Mouse (Mus musculus) heart, adult 10 weeks (tissue): Measurements from ENCODE around the gene Bcl7b. TPM values are rescaled to one million over a fixed set of nuclear protein-coding genes. Genes with fewer than 3 reads are reported as not detected.

Source experiments
- polyA plus RNA-seq: library from polyadenylated mRNA; stranded (reverse); fragments of 350-450 nt; fragmentation: Illumina TruSeq; extraction: RNeasy Lipid Tissue Mini Kit (QIAGEN cat#74804); gene quantifications from one replicate; pipeline ENCODE4 v1.2.3, GENCODE M21; 2014; ENCODE audit warnings: low read depth, low replicate concordance

The Bcl7b gene
- 37.5 TPM for polyA plus RNA-seq

DNA sequence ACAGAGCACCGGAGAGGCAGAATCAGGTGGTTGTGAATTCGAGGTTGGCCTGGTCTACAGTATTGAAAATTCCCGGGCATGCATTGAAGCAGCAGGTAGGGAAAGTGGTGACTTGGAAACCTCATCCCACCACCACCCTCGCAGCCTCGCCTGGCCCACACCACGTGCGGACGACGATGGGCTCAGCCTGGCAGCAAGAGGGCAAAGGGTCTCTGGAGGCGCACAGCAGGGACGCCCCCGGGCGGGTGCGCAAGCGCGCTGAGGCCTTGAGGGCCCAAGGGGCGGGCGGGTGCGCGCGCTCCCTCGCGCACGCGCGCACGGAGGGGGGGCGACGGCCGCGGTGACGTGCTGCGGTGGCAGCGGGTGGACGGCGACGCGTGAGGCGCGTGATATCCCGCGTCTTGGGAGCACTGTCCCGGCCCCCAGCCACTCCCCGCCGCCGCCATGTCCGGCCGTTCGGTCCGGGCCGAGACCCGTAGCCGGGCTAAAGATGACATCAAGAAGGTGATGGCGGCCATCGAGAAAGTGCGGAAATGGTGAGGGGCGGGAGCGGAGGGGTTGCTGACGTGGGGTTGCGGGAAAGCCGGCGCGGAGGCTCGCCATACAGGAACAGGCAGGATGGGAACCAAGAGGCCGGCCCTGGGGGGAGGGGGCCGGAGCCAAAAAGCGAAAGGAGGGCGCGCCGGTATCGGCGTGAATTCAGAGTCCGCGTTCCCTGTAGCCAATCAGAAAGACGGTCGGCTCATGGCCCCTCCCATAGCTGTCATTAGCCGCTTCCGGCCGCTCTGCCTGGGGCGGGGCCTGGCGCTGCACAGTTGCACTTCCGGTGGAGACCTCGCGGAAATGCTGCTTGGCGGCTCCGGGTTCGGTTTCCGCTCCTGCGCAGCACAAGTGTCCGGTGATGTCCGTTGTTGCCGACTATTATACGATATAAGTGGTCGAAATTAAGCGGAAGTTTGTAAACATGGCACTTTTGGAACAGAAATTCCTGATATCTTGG is at the start of gene Bcl7b:
Gene Bcl7b (plus strand): TSS at position 221 of the 1,000 bp plus-strand sequence.

DNA sequence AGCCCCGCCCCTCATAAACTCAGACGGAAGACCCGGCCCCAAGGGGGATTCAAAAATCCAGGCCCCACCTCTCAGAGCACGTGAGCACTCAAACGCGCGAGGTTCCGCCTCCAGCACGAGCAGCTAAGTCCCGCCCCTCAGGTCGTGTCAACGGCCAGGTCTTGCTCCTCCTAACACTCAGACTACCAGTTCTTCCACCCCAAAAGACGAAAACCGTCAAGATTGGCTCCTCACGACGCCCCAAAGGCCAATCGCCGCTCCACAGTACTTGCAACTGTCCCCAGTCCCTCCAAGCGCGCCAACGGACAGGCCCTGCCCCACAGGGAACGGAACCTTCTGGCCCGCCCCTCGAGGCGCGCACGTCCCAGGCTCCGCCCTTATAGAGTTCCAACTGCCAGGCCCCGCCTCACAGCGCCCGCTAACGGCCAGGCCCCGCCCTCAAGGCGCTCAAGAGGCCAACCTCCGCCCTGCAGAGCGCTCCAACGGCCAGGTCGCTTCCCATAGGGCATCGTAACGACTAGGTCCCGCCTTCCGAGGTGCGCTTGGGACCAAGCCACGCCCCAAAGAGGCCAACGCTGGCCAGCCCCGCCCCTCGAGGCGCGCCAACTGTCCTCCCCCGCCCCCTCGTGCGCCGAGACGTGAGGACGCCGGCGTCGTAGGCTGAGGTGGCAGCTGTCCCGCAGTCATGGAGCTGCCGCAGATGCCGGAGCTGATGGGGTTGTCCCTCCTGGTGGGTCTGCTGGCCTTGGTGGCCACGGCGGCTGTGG is 18.8 kb upstream of the Bcl7b start, which contains the start of gene Tbl2:
Gene Tbl2 (plus strand): TSS at position 605 of the 767 bp plus-strand sequence.

DNA sequence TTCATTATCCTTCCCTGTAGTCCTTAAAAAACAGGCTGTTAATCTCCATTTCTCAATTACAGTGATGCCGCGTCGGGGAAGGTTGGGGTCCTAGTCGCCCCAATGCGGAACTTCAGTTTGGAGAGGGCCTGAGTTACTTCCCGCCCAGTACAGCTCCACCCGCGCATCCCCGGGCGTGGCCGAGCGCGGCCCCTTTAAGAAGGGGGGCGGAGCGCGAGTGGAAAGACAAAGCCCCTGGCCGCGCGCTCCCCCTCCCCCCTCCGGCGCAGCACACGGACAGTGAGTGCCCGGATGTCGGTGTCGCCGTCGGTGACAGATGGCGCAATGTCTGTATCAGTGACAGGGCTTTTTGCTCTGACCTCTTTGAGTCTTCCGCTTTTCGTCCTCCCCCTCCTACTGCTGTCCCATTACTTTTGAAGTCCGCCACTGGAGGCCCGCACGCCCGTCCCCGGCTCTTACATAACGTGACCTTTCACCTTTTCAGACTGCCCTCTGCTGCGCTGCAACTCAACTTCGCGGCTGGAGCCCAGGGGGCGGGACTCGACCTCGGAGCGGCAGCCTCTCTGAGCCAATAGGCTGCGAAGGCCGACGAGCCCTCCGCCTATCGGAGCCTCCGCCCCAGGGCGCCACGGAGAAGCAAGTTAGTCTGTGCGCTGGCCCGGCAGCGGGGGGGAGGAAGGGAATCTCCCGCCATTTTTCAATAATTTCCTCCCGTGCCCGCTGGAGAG is 18.7 kb downstream of the Bcl7b start, which contains the start of gene Baz1b:
Gene Baz1b (plus strand): TSS at position 644 of the 728 bp plus-strand sequence.

Other genes starting within 250 kb of the Bcl7b start
- gene Mettl27, start 235.9 kb upstream of the Bcl7b start, polyA plus RNA-seq: 1.4 TPM
- gene Cldn4, start 221.3 kb upstream of the Bcl7b start, polyA plus RNA-seq: not detected
- gene Cldn3, start 182.1 kb upstream of the Bcl7b start, polyA plus RNA-seq: 0.37 TPM
- gene Abhd11, start 159.1 kb upstream of the Bcl7b start, polyA plus RNA-seq: 75.7 TPM
- 3.7 TPM for gene Stx1a, start 144.8 kb upstream of the Bcl7b start, polyA plus RNA-seq
- 38.5 TPM for gene Dnajc30, start 104.1 kb upstream of the Bcl7b start, polyA plus RNA-seq
- gene Bud23, start 103.3 kb upstream of the Bcl7b start, polyA plus RNA-seq: 34.6 TPM
- gene Vps37d, start 90.0 kb upstream of the Bcl7b start, polyA plus RNA-seq: 0.39 TPM
- gene Mlxipl, start 78.4 kb upstream of the Bcl7b start, polyA plus RNA-seq: 45.5 TPM
- gene Tbl2, start 18.6 kb upstream of the Bcl7b start, polyA plus RNA-seq: 5.3 TPM
- gene Baz1b, start 19.0 kb downstream of the Bcl7b start, polyA plus RNA-seq: 40.2 TPM
- gene Fzd9, start 82.9 kb downstream of the Bcl7b start, polyA plus RNA-seq: 0.58 TPM
- gene Fkbp6, start 181.8 kb downstream of the Bcl7b start, polyA plus RNA-seq: not detected
- gene Trim50, start 185.0 kb downstream of the Bcl7b start, polyA plus RNA-seq: not detected
- 18.7 TPM for gene Nsun5, start 201.7 kb downstream of the Bcl7b start, polyA plus RNA-seq
- 10.7 TPM for gene Pom121, start 226.3 kb downstream of the Bcl7b start, polyA plus RNA-seq